Mouse (Mus musculus): ENCODE data around the gene Taok3.

DNA sequence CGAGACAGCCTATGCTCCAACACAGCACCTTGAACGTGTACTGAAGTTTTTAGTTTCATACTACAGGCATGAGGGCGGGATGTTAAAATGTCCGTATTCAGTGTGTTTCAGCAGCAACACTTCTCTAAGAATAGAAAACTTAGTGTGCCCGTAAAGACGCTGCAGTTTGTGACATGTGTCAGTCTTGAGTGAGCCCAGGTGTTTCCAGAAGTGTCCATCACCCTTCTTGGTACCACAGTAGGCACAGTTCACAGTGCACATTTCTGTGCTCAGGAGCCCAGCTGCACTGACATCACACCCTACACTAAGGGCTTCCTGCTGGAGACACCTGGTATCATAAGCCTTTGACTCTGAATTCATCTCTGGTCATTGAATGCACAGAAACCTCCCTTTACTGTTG lies 58.6 kb downstream of the Taok3 start:
- TF ChIP-seq TAL1 (IDR thresholded peaks at IDR 0.05; ENCODE audit: low read length) (no peak), POLR2A (IDR thresholded peaks at IDR 0.05; ENCODE audit: control insufficient read depth in 1 of 2, insufficient read depth in 1 of 2, low read depth in 1 of 2, low read length in 2 of 2, poor library complexity in 1 of 2) (no peak), EP300 (IDR thresholded peaks at IDR 0.05; ENCODE audit: low read depth in 1 of 2, low read length in 2 of 2) (no peak), CTCF (IDR thresholded peaks at IDR 0.05 in 2 of 3, conservative IDR thresholded peaks at IDR 0.05 in 1 of 3; ENCODE audit: control insufficient read depth in 1 of 3, insufficient read depth in 1 of 3, low read depth in 2 of 3, low read length in 3 of 3, poor library complexity in 1 of 3, severe bottlenecking in 1 of 3) (no peak), ZNF384 (IDR thresholded peaks at IDR 0.05; ENCODE audit: low read depth, low read length) (no peak), USF2 (IDR thresholded peaks at IDR 0.05; ENCODE audit: borderline replicate concordance in 1 of 2, insufficient read depth in 1 of 2, low read depth in 1 of 2, low read length in 2 of 2) (no peak), MAFK (IDR thresholded peaks at IDR 0.05; ENCODE audit: borderline replicate concordance, low read depth, low read length) (no peak), GATA1 (IDR thresholded peaks at IDR 0.05; ENCODE audit: low read depth, low read length) (no peak), SMC3 (IDR thresholded peaks at IDR 0.05; ENCODE audit: low read depth, low read length) (no peak), MAZ (IDR thresholded peaks at IDR 0.05; ENCODE audit: low read depth, low read length) (no peak), POLR2AphosphoS2 (IDR thresholded peaks at IDR 0.05; ENCODE audit: low read length) (no peak), TCF12 (IDR thresholded peaks at IDR 0.05; ENCODE audit: low read depth, low read length) (no peak)
